Mouse (Mus musculus) cerebellum, postnatal 14 days (tissue): ENCODE measurements at regions not wholly inside any gene's neighbourhood (a gene's known extent, or its start where the extent isn't known, plus 50 kb on each side); places are given as distances from the start of the nearest gene placed in this dataset.

ENCODE experiments used
- DNase-seq, 2 experiments: peaks; one replicate each; pipeline ENCODE4 v3.0.0; 2021; ENCODE audit warnings: mixed read lengths in 2 of 2

GRCm38 (mm10) chr13:37621319-37622050 lies 156.7 kb upstream of the Rreb1 start:
- no peak for DNase-seq

GRCm38 (mm10) chr13:37622366-37623088 lies 155.7 kb upstream of the Rreb1 start:
- DNase-seq: no peak

GRCm38 (mm10) chr13:37624741-37625140 lies 153.5 kb upstream of the Rreb1 start:
- no peak for DNase-seq

- DNase-seq: no peak
Observed at GRCm38 (mm10) chr13:37625532-37626235, 152.5 kb upstream of the Rreb1 start.

- DNase-seq: no peak
Observed at GRCm38 (mm10) chr13:37628391-37629270, 149.6 kb upstream of the Rreb1 start.

- no peak for DNase-seq
Observed at GRCm38 (mm10) chr13:37629271-37629899, 148.8 kb upstream of the Rreb1 start.

GRCm38 (mm10) chr13:37632835-37633440 lies 145.3 kb upstream of the Rreb1 start:
- no peak for DNase-seq

- no peak for DNase-seq
Observed at GRCm38 (mm10) chr13:37636363-37636762, 141.8 kb upstream of the Rreb1 start.

- no peak for DNase-seq
Observed at GRCm38 (mm10) chr13:37637151-37637550, 141.0 kb upstream of the Rreb1 start.

GRCm38 (mm10) chr13:37638071-37638511 lies 140.1 kb upstream of the Rreb1 start:
- DNase-seq: no peak

- no peak for DNase-seq
Observed at GRCm38 (mm10) chr13:37642410-37643093, 135.6 kb upstream of the Rreb1 start.

GRCm38 (mm10) chr13:37644751-37645181 lies 133.4 kb upstream of the Rreb1 start:
- no peak for DNase-seq

GRCm38 (mm10) chr13:37649467-37650080 lies 128.6 kb upstream of the Rreb1 start:
- DNase-seq: no peak

- no peak for DNase-seq
Observed at GRCm38 (mm10) chr13:37651221-37651946, 126.8 kb upstream of the Rreb1 start.

- no peak for DNase-seq
Observed at GRCm38 (mm10) chr13:37654651-37655050, 123.5 kb upstream of the Rreb1 start.

GRCm38 (mm10) chr13:37657248-37657647 lies 121.0 kb upstream of the Rreb1 start:
- DNase-seq: peak; percentile 54 to 58

GRCm38 (mm10) chr13:37658034-37658433 lies 120.2 kb upstream of the Rreb1 start:
- no peak for DNase-seq

GRCm38 (mm10) chr13:37658519-37658918 lies 119.7 kb upstream of the Rreb1 start:
- no peak for DNase-seq

GRCm38 (mm10) chr13:37660083-37660482 lies 118.1 kb upstream of the Rreb1 start:
- no peak for DNase-seq

- DNase-seq: no peak
Observed at GRCm38 (mm10) chr13:37660668-37661067, 117.5 kb upstream of the Rreb1 start.
